Mouse (Mus musculus) embryo, embryonic 11 days (tissue): ENCODE measurements around the gene Cacna1h.

Experiments used
- DNase-seq: peaks from one replicate; pipeline ENCODE4 v3.0.0-alpha.2; 2015

Cacna1h gene

DNA sequence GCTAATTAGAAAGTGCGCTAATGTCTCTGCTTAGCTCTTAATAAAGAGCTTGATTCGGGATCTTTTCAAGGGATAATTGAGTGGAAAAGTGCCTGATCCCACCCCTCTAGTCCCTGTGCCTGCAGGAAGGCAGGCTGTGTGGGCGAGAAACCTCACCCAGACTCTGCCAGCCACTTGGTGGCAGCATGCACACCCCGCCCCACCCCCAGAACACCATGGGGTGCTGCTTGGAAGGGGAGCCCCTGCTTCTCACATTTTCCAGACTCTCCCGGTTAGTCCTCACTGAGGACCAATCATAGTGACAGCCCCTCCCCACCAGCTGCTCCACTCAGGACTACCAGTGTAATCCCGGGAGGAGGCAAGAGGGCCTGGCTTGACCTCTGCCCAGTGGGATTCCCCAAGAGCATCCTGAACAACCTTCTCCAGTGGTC is 27.6 kb downstream of the Cacna1h start:
- no peak for DNase-seq

DNA sequence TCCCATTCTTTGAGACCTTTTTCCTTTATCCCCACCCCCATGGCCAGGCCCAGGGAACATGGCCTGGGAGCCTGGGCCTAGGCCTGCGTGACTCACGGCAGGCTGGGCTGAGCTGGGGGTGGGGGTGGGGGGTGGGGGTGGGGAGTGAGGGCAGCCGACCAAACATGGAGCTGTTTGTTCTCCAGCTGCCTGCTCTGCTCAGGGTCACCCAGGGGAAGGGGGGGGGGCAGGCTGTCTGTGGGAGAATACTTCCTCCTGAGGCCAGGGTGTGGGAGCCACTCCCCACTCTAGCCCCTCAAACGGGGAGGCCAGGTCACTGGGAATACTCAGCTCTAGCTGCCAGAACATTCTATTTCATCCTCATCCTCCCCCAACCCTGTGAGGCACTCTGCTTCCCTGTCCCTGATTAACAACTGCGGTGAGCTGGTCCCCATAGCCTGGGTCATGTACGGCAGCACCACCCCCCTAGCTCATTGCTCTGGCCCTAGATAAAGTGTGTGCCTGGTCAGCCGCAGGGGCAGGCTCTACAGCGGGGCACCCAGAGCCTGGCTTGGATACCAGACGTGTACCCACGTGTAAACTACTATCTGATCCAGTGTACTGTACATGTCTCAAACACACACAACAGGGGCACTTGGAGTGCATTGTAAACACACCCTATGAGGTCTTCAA is 28.2 kb downstream of the Cacna1h start:
- peak; percentile 37 for DNase-seq

DNA sequence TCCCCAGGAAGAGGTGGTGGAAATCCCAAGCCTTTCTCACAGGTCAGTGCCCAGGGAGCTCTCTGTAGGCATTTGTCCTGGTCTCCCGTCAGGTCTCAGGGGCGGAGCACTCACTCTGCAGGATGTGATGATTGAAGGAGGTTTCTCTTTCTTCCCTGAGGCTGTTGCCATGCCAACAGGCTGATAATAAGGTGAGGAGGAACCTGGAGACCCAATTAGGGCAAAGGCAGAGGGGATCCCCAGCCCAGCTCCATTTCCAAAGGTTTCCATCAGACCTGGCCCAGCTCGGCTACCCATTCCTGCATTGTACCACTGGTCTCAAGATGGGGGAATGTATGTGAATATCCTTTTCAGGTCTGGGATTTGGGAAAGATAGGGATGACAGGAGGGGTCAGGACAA is 29.4 kb downstream of the Cacna1h start:
- DNase-seq, result no peak

DNA sequence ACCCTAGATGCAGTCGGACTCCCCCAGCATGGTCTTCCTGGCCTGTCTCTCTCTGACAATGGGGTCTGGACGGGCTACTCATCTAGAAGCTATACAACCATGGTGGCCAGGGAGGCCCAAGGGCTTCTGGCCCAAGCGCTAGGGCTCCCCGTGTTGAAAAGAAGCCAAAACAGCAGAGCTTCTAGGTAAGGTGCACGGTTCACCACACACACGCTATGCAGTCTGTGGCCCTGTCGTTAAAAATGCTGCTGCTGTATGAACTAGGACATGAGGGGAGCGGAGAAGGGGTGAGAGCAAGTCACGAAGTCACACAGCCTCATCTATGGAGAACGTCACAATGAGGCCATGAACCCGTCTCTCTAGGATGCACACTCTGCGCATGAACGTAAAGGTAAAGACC is 31.4 kb downstream of the Cacna1h start:
- DNase-seq, result no peak

DNA sequence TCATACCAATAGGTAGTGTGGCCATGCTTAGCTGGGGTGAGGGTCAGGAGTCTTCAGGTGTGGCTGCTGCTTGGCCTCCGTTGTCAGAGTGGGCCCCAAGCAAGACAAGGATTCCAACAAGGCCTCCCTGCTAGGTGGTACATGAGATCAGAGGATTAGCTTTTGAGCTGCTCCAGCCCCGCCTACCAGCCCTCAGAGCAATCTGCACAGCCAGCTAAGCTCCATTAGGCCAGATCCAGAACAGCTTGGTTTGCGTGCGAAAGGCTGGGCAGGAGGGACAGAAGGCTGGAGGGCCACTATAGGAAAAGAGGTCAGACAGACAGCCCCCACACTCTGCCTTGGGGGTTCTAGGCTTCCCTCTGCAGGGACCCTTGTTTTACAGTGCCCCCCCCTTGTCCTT is 32.1 kb downstream of the Cacna1h start:
- no peak for DNase-seq

DNA sequence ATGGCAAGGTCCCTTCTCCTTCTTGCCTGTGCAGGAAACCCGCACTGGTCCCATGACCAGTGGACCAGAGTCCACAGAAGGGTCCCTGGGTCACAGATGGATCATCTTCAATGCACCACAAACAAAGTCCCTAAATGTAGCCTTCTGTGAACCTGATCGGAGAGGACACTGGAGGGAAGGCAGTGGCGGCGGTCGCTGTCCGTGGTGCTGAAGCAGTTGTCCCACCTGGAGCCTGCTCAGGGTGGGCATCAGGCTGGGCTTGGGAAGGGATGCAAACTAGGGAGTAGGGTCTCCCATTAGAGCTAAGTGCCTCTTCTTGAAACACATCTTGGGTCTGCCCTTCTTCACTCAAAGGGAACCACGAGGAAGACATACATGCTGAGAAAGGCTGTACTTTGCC is 33.1 kb downstream of the Cacna1h start:
- peak; percentile 75 for DNase-seq

DNA sequence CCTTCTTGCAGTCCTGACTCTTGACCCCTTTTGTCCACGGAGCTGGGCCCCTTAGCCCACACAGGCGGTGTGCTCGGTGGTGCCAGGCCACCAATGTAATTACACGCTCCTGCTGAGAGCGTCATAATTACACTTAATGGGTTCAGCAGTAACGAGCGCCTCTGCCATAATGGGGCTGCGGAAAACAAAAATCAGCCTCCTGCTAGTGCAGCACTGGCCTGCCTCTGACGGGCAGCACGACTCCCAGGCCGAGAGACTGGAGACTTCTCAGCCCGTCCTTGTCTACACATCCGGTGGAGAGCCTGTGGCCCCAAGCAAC is 35.1 kb downstream of the Cacna1h start:
- no peak for DNase-seq

DNA sequence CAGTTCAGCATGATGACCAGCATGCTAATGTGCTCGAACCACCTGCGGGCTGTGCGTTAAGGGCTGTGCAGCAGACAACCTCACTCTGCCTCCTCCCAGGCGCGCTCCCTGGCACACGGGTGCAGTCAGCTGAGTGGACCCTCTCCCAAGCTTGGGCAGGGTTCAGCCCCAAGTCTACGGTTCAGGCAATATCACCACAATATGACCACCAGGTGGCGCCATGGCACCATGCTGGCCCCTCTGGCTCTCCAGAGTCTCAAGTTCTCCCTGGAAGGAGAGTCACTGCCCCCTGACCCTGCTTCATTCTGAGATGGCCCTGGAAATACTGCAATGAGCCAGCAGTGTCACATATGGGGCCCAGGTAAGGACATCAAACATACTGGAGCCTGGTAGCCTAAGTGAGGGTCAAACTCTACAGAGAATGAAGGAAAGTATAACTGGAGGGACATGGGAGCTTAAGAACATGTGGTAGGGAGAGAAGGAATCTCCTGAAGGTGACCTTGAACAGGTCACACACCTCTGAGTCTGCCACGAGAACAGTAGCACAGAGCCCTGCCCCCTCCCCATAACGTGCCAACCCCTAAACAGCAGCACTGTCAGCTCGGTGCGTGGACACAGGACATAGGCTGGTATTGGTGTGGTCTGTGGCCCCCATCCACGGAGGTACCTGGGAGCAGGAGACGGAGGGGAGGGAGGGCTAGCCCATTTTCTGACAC is 35.6 kb downstream of the Cacna1h start:
- peak; percentile 83 for DNase-seq

DNA sequence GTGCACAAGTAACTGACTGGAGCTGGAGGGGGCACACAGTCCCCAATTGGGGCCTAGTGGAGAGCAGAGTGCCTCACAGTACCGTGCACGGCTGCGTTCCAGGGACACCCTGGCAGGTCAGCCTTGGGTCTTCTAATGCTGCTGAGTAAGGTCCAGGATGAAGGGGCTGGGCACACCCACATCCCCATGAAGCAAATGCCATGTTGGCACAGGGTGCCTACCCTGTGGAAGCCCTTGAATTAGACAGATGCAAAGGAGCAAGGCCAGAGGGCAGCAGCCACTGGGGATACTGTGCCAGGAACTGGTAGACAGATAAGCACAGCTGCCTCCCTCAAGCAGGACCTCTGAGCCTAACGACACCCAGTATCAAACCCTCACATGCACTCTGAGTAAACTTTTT is 39.1 kb downstream of the Cacna1h start:
- no peak for DNase-seq

DNA sequence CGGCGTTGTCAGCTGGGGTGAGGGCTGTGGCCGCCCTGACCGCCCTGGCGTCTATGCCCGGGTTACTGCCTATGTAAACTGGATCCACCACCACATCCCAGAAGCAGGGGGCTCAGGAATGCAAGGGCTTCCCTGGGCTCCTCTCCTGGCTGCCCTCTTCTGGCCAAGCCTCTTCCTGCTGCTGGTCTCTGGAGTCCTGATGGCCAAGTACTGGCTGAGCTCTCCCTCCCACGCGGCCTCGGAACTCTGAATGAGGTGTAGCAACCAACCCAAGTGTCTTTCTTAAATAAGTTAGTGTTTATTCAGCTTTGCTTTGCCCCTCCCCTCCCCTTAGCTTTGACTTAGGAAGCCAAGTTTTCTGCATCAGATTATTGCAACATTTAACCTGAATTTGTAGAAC is 59.6 kb downstream of the Cacna1h start:
- peak; percentile 44 for DNase-seq

DNA sequence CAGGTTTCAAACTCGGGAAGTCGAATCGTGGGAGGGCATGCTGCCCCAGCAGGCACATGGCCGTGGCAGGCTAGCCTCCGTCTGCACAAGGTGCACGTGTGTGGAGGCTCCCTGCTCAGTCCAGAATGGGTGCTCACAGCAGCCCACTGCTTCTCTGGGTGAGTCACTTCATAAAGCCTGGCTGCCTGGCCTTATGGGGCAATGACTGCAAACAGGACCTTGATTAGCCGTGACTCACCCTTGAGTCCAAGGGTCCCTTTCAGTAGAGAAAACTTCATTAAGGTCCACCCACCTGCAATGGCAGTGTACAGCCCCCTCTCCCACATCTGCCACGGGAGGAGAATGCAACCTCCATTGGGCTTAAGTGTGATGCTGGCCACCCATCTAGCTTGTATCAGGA is 61.1 kb downstream of the Cacna1h start:
- no peak for DNase-seq

DNA sequence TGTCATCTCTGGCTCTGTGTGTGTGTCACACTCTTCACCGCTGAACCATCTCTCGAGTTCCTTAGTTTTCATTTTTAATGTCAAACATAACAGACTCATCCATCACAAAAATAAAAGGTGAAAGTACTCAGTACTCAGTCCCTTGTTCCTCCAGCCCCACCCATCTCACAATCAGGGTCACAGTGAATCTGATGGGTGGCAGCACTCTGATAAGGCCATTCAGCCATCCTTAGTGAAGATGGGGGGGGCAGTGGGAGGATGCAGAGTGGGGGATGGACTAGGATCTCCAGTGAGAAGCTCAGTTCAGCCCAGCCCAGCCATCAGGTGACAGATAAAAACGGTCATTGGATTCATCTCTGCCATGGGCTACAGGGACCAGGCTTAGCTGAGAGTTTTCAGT is 64.6 kb downstream of the Cacna1h start, which contains the start of gene Tpsg1:
Gene Tpsg1, plus strand, starts transcription at position 301 of the 400 bp plus-strand sequence.
- DNase-seq, result no peak

DNA sequence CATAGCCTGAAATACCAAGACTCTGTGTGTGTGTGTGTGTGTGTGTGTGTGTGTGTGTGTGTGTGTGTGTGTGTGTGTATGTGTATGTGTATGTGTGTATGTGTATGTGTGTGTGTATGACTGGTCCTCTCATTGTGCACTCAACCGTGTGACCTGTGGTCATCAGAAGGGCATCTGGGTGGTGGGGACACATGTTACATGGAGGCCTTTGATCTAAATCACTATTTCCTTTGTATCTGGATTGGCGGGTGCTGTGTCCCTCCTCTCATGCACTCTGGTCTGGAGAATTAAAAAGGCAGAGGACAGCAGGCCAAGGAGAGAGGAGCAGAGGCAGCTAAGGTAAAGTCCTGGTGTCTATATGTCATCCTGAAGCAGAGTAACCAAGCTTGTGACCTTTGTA is 67.6 kb downstream of the Cacna1h start, which contains the start of gene Tpsb2:
Gene Tpsb2, plus strand, starts transcription at position 301 of the 400 bp plus-strand sequence.
- no peak for DNase-seq

DNA sequence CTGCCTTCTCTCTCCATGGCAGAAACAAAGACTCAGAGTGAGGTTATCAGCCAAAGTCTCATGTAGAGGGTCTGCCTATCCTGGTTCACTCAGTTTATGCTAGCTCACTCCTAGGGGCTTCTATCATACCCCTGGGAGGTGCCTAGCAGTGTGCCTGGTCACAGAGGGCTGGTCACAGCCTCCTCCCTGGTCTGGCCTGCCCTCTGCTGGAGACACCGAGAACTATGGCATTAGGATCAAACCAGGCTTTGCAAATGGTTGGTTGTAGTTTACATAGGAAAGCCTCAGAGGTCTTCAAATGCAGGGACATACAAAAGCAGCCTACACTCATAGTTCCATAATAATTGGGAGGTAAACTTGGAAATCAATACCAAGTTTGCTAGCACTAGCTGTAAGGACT is 69.9 kb downstream of the Cacna1h start:
- DNase-seq, result peak; percentile 57

DNA sequence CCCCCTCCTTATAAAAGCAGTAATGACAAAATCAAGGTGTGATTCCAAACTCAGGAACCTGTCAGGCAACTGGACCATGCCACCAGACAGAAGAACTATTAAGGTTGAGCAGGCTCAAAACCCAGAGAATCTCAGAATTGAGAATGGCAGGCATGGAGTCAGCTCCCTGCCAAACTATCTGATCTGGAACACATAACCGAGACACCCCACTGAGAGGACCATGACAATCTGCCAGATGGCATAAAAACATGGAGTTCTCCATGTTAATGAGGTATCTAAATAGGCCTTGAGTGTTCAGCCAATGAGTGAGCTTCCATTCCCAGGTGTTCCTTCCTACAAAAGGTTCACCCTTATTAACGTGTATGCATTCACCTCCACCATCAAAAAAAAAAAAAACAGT is 72.3 kb downstream of the Cacna1h start:
- no peak for DNase-seq

DNA sequence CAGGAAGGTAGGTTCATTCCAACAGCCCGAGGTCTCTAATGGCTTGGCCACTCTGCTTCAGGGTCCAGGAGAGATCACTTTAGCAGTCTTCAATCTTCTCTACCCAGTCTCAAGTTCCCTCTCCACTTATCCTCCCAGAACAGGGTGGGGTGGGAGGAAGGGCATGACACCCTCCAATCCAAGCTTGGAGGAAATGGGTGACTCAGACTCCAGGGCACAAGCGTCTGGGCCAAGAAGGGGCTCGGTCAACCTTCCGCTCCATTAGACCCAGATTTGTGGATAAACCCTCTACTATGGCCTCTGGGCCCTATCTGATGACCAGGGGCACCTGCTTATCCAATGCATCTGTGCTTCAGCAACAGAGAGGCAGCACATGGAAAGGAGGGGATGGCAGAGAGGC is 88.1 kb downstream of the Cacna1h start, which contains the start of gene Tpsab1:
Gene Tpsab1, minus strand, starts transcription at position 101 of the 400 bp plus-strand sequence.
- no peak for DNase-seq

DNA sequence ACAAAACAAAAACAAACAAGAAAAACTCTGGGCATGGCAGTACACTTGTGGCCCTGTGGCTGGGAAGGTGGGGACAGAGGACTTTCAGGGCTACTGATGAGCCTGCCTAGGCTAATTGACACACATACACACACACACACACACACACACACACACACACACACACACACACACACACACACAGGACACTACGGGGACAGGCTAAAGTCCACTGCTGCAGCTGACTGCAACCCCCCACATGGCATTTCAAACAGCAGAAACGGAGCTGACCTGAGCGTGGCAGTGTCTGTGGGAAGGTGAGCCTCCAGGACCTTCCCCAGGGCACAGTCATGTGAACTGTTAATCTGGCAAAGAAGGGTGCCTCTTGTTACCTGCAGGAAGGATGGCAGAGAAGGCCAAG is 92.1 kb downstream of the Cacna1h start:
- no peak for DNase-seq

DNA sequence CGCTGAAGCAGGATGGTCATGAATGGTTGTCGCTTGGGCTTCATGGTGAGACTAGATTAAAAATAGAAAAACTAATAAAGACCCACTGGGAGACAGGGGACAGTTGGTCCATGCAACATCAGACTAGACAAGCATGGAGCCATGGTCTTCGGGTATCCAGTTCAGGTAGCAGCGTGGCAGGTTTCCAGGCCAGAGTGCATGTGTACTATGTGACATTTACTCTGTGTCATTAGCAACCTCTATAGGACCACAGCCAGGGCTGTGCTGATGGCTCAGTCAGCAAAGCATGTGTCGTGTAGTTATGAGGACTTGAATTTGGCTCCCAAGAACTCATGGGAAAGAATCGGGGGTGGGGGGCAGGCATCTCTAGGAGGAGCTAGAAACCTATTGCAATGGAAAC is 93.6 kb downstream of the Cacna1h start:
- DNase-seq, result no peak

DNA sequence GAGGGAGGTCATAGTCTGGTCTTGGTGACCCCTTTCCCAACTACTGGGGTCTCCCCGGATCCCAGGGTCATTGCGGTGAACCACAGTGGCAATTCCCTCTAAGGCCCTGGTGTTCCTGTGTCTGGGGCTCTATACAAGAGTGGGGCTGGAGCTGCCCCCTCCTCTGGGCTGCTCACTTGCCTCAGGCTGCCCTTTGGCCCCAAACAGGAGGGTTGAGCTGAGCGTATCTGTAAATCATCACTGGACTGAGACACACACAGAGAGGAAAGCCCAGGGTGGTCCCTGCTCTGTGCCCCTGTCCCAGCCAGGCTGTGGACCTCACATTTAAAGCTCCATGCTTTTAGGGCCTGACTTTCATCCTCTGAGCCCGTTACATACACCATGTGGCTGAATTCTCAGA is 95.4 kb downstream of the Cacna1h start:
- no peak for DNase-seq

DNA sequence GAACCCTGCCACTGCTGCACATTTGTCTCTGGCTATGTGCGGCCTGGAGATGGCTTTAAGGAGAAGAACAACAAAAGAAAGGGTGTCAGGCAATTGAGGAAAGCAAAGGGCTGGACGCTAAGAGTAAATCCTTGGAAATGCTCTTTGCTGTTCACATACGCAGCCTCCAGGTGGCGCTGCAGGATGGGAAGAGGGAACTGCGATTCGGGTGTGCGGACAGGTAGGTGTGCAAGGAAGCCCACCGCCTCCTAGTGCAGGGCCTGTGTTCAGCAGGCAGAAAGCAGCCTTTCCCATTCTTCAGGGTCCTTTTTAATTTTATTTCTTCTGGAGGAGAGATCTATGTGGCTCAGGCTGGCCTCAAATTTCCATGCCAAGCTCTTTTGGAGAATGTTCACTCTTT is 99.6 kb downstream of the Cacna1h start:
- peak; percentile 85 for DNase-seq

DNA sequence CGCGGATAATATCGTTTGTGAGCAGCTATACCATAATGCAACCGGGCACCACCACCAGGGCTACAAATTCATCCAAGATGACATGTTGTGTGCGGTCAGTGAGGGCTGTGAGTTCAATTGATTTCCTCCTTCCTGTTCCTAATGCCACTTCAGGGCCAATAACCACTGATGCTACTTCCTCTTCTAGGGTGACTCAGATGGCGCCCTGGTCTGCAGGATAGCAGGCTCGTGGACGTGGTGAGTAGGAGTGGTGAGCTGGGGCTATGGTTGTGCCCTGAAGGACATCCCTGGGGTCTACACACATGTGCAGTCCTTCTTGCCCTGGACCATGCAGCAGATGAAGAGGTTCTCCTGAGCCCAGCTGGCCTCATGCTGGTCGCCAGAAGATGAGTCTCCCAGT is 101.3 kb downstream of the Cacna1h start:
- no peak for DNase-seq
